Mouse (Mus musculus) embryonic fibroblast, embryonic 13.5 days (primary cell): ENCODE measurements around the gene Gm28051. TPM values are rescaled to one million over a fixed set of nuclear protein-coding genes. Genes with fewer than 3 reads are reported as not detected.

Experiments
- H3K27ac ChIP-seq: 2 replicates; pipeline ENCODE4 v1.5.1; 2012; ENCODE audit warnings: low read length, control low read depth, inconsistent platforms; ENCODE audit not compliant: insufficient read depth
- H3K4me1 ChIP-seq: 2 replicates; pipeline ENCODE4 v1.6.1; 2011; ENCODE audit warnings: low read length; ENCODE audit not compliant: control insufficient read depth, insufficient read depth
- H3K4me3 ChIP-seq: 2 replicates; pipeline ENCODE4 v1.5.1; 2011; ENCODE audit warnings: mild to moderate bottlenecking, control low read depth, low read length; ENCODE audit not compliant: insufficient read depth
- CTCF ChIP-seq: IDR thresholded peaks from 2 replicates; pipeline ENCODE4 v1.5.1; 2011; ENCODE audit warnings: mild to moderate bottlenecking, control low read depth, low read length, moderate library complexity, borderline replicate concordance; ENCODE audit not compliant: insufficient read depth
- POLR2A ChIP-seq: IDR thresholded peaks from 2 replicates; pipeline ENCODE4 v1.6.1; 2011; ENCODE audit warnings: low read depth, mild to moderate bottlenecking, control low read depth, low read length, moderate library complexity
- polyA plus RNA-seq: library from polyadenylated mRNA; stranded (reverse); fragments of >200 nt; gene quantifications from 2 replicates; pipeline ENCODE4 v1.2.4, GENCODE M21; 2011; ENCODE audit warnings: low read depth; ENCODE audit not compliant: missing spikeins, insufficient read length

Gene Gm28051
- polyA plus RNA-seq, 1 experiment: not detected

DNA sequence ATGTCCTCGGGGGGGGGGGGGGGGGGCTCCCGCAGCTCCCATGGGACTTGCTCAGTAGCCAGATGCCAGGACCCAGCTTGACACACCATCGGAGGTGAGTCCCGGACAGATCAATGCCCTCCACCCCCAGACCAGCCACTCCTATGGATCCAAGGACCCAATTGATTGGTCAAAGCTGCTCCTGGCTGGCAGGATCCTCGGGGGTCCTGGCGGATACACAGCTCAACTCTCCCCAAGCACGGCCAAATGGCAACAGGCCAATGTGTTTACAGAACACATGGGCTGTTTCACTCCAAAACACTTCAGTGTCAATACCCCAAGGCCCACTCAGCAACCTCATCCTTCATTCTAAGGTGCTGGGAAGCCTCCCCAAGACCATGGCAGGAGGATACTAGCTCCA lies 65.8 kb downstream of the Gm28051 start:
- no peak overlapping the region for H3K4me3 ChIP-seq
- TF ChIP-seq CTCF (no peak), POLR2A (no peak)
- H3K27ac ChIP-seq: no peak overlapping the region
- H3K4me1 ChIP-seq: no peaks in the 10 kb centered on the region

GRCm38 (mm10) chr12:102691180-102691579 lies 66.4 kb downstream of the Gm28051 start:
- H3K4me1 ChIP-seq: no peaks in the 10 kb centered on the region
- no peak for TF ChIP-seq POLR2A
- TF ChIP-seq CTCF: no peak
- no peak overlapping the region for H3K4me3 ChIP-seq
- H3K27ac ChIP-seq: no peak overlapping the region

DNA sequence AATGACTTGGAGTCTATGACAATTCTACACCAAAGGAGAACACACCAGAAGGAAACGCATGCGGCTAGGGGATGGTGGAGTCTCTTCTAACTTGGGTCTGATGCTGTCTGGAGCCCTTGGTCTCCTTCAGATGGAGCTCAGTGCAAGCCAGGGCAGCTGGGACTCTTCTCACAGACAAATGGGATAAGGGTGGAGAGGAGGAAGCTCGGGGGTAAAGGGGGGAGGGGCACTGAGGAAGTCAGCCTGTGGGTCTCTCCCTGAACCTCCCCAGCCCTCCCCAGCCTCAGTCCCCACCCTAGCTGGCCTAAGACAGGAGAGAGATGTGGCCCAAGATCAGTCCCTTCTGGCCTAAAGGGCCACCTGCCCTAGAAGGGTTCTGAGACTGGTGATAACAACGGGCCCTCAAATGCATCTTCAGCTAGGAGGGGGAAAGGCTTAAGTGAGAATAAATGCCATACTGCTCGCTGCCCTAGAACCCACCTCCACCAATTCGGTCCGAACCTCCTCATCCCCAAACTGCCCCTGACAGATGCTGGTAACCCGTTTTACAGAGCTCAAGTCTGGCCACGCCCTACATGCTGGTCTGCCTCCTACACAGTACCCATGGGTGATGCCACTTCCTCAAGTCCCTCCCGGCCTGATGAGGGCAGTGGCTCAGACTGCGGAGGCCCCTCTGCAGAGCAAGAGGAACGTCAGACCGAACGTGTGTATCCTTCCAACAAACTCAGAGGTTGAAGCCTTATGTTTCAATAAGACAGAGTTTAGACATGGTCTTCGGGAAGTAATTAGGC lies 67.6 kb downstream of the Gm28051 start:
- TF ChIP-seq POLR2A (no peak), CTCF (no peak)
- H3K4me3 ChIP-seq: no peak overlapping the region
- H3K27ac ChIP-seq: no peak overlapping the region
- H3K4me1 ChIP-seq: no peaks in the 10 kb centered on the region

GRCm38 (mm10) chr12:102686321-102686720 lies 71.2 kb downstream of the Gm28051 start:
- Histone ChIP-seq H3K4me1 (no peaks in the 10 kb centered on the region), H3K27ac (no peak overlapping the region)
- no peak for TF ChIP-seq POLR2A
- no peak for TF ChIP-seq CTCF

GRCm38 (mm10) chr12:102685523-102685931 lies 72.0 kb downstream of the Gm28051 start:
- Histone ChIP-seq H3K27ac (no peak overlapping the region), H3K4me1 (no peaks in the 10 kb centered on the region), H3K4me3 (no peak overlapping the region)
- TF ChIP-seq POLR2A (no peak), CTCF (no peak)

More at GRCm38 (mm10) chr12:102686321-102686720, 71.2 kb downstream of the Gm28051 start:
- no peak overlapping the region for H3K4me3 ChIP-seq

- no peaks in the 10 kb centered on the region for H3K4me1 ChIP-seq
- H3K4me3 ChIP-seq: no peak overlapping the region
- no peak for TF ChIP-seq CTCF
- no peak for TF ChIP-seq POLR2A
- H3K27ac ChIP-seq: no peak overlapping the region
Measured at GRCm38 (mm10) chr12:102684720-102685386, 72.7 kb downstream of the Gm28051 start.

- H3K27ac ChIP-seq: no peak overlapping the region
- TF ChIP-seq CTCF (no peak), POLR2A (no peak)
- H3K4me3 ChIP-seq: no peak overlapping the region
- no peaks in the 10 kb centered on the region for H3K4me1 ChIP-seq
Measured at GRCm38 (mm10) chr12:102683979-102684378, 73.6 kb downstream of the Gm28051 start.

DNA sequence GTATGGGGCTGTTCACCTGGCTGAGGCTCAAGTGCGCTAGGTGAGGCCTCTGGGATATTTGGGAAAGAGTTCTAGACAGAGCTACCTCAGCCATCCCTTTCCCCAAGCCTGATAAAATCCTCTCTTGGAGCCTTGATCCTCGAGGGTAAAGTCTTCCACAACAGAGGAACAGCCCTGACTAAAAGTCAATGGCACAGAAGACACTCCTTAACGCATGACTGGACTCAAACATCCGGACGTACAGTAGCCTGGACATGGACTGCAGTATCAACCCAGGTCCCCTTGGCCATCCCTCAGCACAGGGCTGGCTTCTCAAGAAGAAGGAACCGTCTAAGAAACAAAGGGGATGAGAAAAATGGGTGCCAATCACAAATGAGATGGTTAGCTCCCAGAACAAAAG lies 74.1 kb downstream of the Gm28051 start:
- Histone ChIP-seq H3K4me3 (no peak overlapping the region), H3K4me1 (no peaks in the 10 kb centered on the region), H3K27ac (no peak overlapping the region)
- TF ChIP-seq CTCF (no peak), POLR2A (no peak)

- no peaks in the 10 kb centered on the region for H3K4me1 ChIP-seq
- no peak overlapping the region for H3K4me3 ChIP-seq
- H3K27ac ChIP-seq: no peak overlapping the region
- TF ChIP-seq POLR2A (no peak), CTCF (no peak)
Measured at GRCm38 (mm10) chr12:102682722-102683299, 74.8 kb downstream of the Gm28051 start.

DNA sequence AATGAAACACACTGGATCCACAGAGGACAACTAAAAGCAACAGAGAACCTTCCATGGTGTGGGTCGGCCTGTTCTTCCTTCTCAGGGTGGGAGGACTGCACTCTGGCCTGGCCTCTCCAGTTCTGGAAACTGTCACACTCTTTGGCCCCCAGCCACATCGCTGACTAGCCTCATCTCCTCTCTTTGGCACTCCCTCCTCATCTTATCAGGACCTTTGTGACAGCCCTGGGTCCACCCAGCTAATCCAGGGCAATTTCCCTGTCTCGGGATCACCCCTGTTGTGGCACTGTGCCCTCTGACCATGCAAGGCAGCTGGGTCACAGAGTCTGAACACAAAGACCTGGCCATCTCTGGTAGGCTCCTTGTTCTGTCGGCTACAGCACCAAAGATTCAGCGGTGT lies 75.5 kb downstream of the Gm28051 start:
- TF ChIP-seq POLR2A (no peak), CTCF (no peak)
- Histone ChIP-seq H3K27ac (no peak overlapping the region), H3K4me3 (no peak overlapping the region), H3K4me1 (no peaks in the 10 kb centered on the region)
